Mouse (Mus musculus) forebrain, embryonic 11.5 days (tissue): ENCODE data around the gene Acaa1a. TPM values are rescaled to one million over a fixed set of nuclear protein-coding genes. Genes with fewer than 3 reads are reported as not detected.

ENCODE experiments used
- ATAC-seq: fragments of 200-750 bp; cut with Nextera tagmentation; replicated peaks from 2 replicates; pipeline ENCODE4 v1.8.0; 2017; ENCODE audit warnings: moderate TSS enrichment; ENCODE audit not compliant: low FRiP score
- DNase-seq: peaks from one replicate; pipeline ENCODE4 v3.0.0-alpha.2; 2017; ENCODE audit warnings: low spot score
- H3K27ac ChIP-seq: fragments of 300-500 bp; sonication (generic); 2 replicates; pipeline ENCODE4 v1.5.1; 2014; ENCODE audit warnings: low read depth, low read length
- H3K27me3 ChIP-seq: fragments of 300-500 bp; sonication (generic); 2 replicates; pipeline ENCODE4 v1.6.1; 2014; ENCODE audit warnings: mild to moderate bottlenecking, low read length, mixed read lengths; ENCODE audit not compliant: control insufficient read depth, insufficient read depth
- H3K36me3 ChIP-seq: fragments of 300-500 bp; sonication (generic); 2 replicates; pipeline ENCODE4 v1.6.1; 2014; ENCODE audit warnings: mild to moderate bottlenecking, low read length, moderate library complexity, mixed read lengths; ENCODE audit not compliant: control insufficient read depth, insufficient read depth
- H3K4me1 ChIP-seq: fragments of 300-500 bp; sonication (generic); replicated peaks from 2 replicates; pipeline ENCODE4 v1.6.1; 2014; ENCODE audit warnings: low read length, mixed read lengths; ENCODE audit not compliant: control insufficient read depth, insufficient read depth
- H3K4me2 ChIP-seq: fragments of 300-500 bp; sonication (generic); 2 replicates; pipeline ENCODE4 v1.6.1; 2014; ENCODE audit warnings: low read depth, mild to moderate bottlenecking, low read length, moderate library complexity, mixed read lengths; ENCODE audit not compliant: severe bottlenecking
- H3K4me3 ChIP-seq: fragments of 300-500 bp; sonication (generic); 2 replicates; pipeline ENCODE4 v1.5.1; 2014; ENCODE audit warnings: low read depth, low read length
- H3K9ac ChIP-seq: fragments of 300-500 bp; sonication (generic); 2 replicates; pipeline ENCODE4 v1.6.1; 2014; ENCODE audit warnings: low read length
- H3K9me3 ChIP-seq: fragments of 300-500 bp; sonication (generic); 2 replicates; pipeline ENCODE4 v1.6.1; 2016; ENCODE audit warnings: low read length, mixed read lengths; ENCODE audit not compliant: control insufficient read depth
- WGBS: fragments of 180-500 bp; shearing (Covaris S2); extraction: QIAGEN DNeasy Blood & Tissue Kit; methylation state at CpG from one replicate; pipeline ENCODE4 v1.1.7; 2014; 5-methylcytosine and 5-hydroxymethylcytosine counted together
- polyA plus RNA-seq: library from polyadenylated mRNA; unstranded; fragments of >200 nt; fragmentation: Nextera tagmentation; extraction: Ambion mirVana; gene quantifications from 2 replicates; pipeline ENCODE4 v1.2.1, GENCODE M21; 2014

The Acaa1a gene
- polyA plus RNA-seq, 1 experiment from 2014 or later = 62.6 TPM

GRCm38 (mm10) chr9:119382603-119383002, 43.1 kb downstream of the Acaa1a start:
- ATAC-seq (no peak), DNase-seq (no peak)
- Histone ChIP-seq H3K36me3 (peaks cover 3% of the 10 kb centered on the region; the same call in 1 of the 2 replicates), H3K27ac (no peak overlapping the region), H3K4me3 (no peak overlapping the region), H3K4me2 (no peak overlapping the region), H3K4me1 (no peaks in the 10 kb centered on the region), H3K27me3 (no peaks in the 10 kb centered on the region), H3K9me3 (no peaks in the 10 kb centered on the region), H3K9ac (no peak overlapping the region)
- 65% methylated on average over 6 of the region's 6 CpGs for WGBS

GRCm38 (mm10) chr9:119388956-119389355, 49.5 kb downstream of the Acaa1a start:
- Histone ChIP-seq H3K4me1 (no peaks in the 10 kb centered on the region), H3K27ac (no peak overlapping the region), H3K9me3 (no peaks in the 10 kb centered on the region), H3K9ac (no peak overlapping the region), H3K36me3 (peaks cover 3% of the 10 kb centered on the region; the same call in 1 of the 2 replicates), H3K27me3 (no peaks in the 10 kb centered on the region), H3K4me3 (no peak overlapping the region), H3K4me2 (no peak overlapping the region)
- no peak for DNase-seq
- no peak for ATAC-seq
- 63% methylated on average over 5 of the region's 5 CpGs for WGBS

GRCm38 (mm10) chr9:119390214-119390613, 50.7 kb downstream of the Acaa1a start:
- H3K9ac ChIP-seq = no peak overlapping the region
- no peak overlapping the region for H3K27ac ChIP-seq
- no peak overlapping the region for H3K4me3 ChIP-seq
- 87% methylated on average over 2 of the region's 2 CpGs for WGBS
- ATAC-seq = no peak
- H3K36me3 ChIP-seq = no peaks in the 10 kb centered on the region
- no peak overlapping the region for H3K4me2 ChIP-seq
- no peaks in the 10 kb centered on the region for H3K27me3 ChIP-seq
- no peak for DNase-seq
- no peaks in the 10 kb centered on the region for H3K9me3 ChIP-seq
- H3K4me1 ChIP-seq = no peaks in the 10 kb centered on the region

- WGBS = 80% methylated on average over 1 of the region's 1 CpGs
- no peak for ATAC-seq
- no peaks in the 10 kb centered on the region for H3K36me3 ChIP-seq
- no peaks in the 10 kb centered on the region for H3K9me3 ChIP-seq
- H3K4me2 ChIP-seq = no peak overlapping the region
- no peak for DNase-seq
- no peak overlapping the region for H3K27ac ChIP-seq
- H3K4me1 ChIP-seq = no peaks in the 10 kb centered on the region
- H3K27me3 ChIP-seq = no peaks in the 10 kb centered on the region
- no peak overlapping the region for H3K4me3 ChIP-seq
- no peak overlapping the region for H3K9ac ChIP-seq
These were observed 55.3 kb downstream of the Acaa1a start for GRCm38 (mm10) chr9:119394808-119395207.

Other genes starting within 250 kb of the Acaa1a start
- gene Plcd1, start 246.2 kb upstream of the Acaa1a start, polyA plus RNA-seq = 14.9 and 19.4 TPM in 2 replicates
- gene Dlec1, start 237.2 kb upstream of the Acaa1a start, polyA plus RNA-seq = 2.0 and 2.4 TPM in 2 replicates
- 0.84 and 1.2 TPM in 2 replicates for gene Acaa1b, start 182.6 kb upstream of the Acaa1a start, polyA plus RNA-seq
- not detected in 2 replicates for gene Gm47289, start 180.5 kb upstream of the Acaa1a start, polyA plus RNA-seq
- not detected in 2 replicates for gene Slc22a13, start 130.6 kb upstream of the Acaa1a start, polyA plus RNA-seq
- 18.4 and 19.7 TPM in 2 replicates for gene Oxsr1, start 17.2 kb upstream of the Acaa1a start, polyA plus RNA-seq
- gene Myd88, start 1.7 kb downstream of the Acaa1a start, polyA plus RNA-seq = 6.8 and 7.5 TPM in 2 replicates
- gene Xylb, start 17.7 kb downstream of the Acaa1a start, polyA plus RNA-seq = 12.5 and 12.7 TPM in 2 replicates
- gene Slc22a14, start 25.9 kb downstream of the Acaa1a start, polyA plus RNA-seq = not detected in 2 replicates
- 106 and 133 TPM in 2 replicates for gene Acvr2b, start 62.4 kb downstream of the Acaa1a start, polyA plus RNA-seq
- gene Exog, start 105.3 kb downstream of the Acaa1a start, polyA plus RNA-seq = 44.0 and 47.0 TPM in 2 replicates
- gene Scn5a, start 239.3 kb downstream of the Acaa1a start, polyA plus RNA-seq = 3.0 and 3.2 TPM in 2 replicates